Mouse (Mus musculus) frontal cortex, adult 2 months (tissue): ENCODE results near the gene Gpx2. TPM values are rescaled to one million over a fixed set of nuclear protein-coding genes. Genes with fewer than 3 reads are reported as not detected.

Experiments used
- DNase-seq, 2 experiments: peaks; one replicate each; pipeline ENCODE4 v3.0.0; 2022; ENCODE audit warnings: low spot score in 1 of 2; ENCODE audit errors: extremely low spot score in 1 of 2
- polyA plus RNA-seq: library from polyadenylated mRNA; depleted of rRNA; stranded (reverse); fragments of >200 nt; gene quantifications from 2 replicates; pipeline ENCODE4 v1.2.3, GENCODE M21; 2012; rRNA removed

The Gpx2 gene
- polyA plus RNA-seq = 0.12 and 0.27 TPM in 2 replicates

DNA sequence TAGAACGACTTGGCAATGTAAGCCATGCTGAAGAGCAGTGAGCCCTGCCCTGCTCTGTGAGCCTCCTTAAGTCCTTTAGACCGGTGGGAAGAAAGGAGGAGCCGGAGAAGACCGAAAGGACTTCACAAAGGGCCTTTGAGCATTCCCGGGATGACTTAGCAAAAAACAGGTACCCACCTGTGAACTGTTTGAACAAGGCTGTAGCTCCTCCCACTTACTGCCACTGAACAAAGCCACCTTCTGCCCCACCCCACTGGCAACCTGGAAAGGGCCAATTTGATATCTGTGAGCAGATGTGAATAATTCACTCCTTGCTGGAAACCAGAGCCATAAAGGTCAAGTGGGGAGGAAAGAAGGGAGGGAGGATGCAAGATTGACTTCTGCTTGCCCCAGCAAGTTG, at the start of gene Gpx2:
Gpx2 (minus strand) TSS at position 205 of the 400 bp plus-strand sequence.
- no peak for DNase-seq

DNA sequence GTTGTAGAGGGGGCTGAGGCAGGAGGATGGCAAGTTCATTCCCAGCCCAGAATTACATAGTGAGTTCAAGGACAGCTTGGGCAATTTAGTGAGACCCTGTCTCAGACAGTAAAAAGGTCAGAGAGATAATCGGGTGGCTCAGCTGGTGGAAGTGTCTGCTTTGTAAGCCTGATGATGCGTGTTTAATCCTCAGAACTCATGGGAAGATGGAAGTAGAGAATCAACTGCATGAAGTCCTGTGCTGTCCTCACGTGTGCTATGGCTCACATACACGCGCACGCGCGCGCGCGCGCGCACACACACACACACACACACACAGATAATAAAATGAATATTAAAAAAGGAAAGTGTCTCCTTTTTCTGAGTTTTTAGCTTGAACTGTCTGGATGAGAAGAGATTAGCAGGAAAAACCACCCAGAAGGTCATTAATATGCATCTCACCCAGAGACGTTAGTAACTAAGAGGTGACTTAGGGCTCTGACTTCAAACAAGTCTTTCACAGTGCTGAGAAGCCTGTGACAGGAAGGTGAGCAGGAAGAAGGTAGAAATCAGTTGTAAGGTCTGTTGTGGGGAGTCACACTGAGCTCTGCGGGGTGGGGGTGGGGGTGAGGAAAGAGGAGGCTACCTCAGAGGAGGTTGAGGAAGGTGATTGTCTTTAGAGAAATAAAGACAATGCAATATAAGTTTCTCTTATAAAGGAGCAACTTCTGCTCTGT, 49.1 kb upstream of the Gpx2 start:
- DNase-seq = no peak

DNA sequence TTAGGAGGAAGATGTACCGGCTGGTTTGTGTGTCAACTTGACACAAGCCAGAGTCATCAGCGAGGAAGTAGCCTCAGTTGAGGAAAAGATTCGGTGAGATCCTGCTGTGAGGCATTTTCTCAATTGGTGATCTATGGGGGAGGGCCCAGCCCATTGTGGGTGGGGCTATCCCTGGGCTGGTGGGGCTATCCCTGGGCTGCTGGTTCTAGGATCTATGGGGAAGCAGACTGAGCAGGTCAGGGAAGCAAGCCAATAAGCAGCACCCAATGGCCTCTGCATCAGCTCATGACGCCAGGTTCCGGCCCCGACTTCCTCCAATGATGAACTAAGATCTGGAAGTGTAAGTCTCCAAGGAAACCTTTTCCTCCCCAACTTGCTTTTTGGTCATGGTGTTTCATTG, 44.7 kb upstream of the Gpx2 start:
- no peak for DNase-seq

DNA sequence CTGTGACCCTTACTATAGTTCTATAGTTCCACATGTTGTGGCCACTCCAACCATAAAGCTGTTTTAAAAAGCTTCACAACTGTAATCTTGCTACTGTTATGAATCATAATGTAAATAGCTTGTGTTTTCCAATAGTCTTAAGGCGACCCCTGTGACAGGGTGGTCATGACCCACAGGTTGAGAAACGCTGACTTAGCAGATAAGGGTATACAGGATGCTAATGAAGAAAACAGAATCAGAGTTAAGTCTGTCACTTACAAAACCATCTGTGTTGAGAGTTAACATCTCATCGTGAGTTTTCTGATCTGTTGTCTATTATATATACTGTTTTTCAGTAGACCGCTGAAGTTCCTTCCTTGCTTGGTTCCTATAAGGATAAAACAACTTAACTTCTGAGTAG, 43.9 kb upstream of the Gpx2 start:
- no peak for DNase-seq

DNA sequence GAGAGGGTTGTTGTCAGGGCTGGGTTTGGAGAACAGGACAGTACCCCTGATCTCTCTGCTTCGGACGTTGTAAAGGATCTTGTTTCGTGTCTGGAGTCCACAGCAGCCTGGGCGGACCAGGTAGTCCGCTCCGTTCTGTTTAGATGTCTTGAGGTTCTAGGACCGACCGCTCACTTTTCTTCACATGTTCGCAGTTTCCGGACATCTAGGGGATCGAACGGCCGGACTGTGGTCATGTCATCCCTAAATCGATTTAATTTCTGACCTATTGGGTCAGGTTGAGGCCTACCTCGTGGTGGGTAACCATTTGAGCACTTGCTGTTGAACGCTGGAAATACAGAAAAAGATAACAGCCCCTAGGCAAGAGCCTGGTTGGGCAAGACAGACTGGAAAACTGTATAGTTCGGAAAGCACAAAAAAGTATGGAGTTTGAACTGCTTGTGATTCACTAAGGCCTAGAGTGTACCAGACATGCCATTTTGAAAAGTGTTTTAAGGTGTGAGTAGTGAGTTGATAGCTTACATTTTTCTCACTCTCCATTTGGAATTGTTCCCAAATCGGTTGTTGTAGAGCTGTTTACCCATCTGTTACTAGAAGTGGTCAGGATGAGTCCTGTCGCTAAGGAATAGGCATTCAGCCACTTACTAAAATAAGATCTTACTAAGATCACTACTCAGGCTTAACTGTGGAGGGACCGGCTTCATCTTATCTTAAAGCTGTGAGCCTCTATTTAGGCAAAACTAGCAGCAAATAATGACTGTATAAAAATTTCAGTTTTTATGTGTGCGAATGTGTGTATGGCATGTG, 42.7 kb upstream of the Gpx2 start:
- DNase-seq = no peak

- DNase-seq = peak; percentile 97 to 98
Observed at GRCm38 (mm10) chr12:76837101-76837843, 41.9 kb upstream of the Gpx2 start.

GRCm38 (mm10) chr12:76832704-76833103, 37.4 kb upstream of the Gpx2 start:
- peak in 1 of 2 experiments; percentile 67 for DNase-seq

- no peak for DNase-seq
Observed at GRCm38 (mm10) chr12:76825283-76825682, 29.9 kb upstream of the Gpx2 start.

DNA sequence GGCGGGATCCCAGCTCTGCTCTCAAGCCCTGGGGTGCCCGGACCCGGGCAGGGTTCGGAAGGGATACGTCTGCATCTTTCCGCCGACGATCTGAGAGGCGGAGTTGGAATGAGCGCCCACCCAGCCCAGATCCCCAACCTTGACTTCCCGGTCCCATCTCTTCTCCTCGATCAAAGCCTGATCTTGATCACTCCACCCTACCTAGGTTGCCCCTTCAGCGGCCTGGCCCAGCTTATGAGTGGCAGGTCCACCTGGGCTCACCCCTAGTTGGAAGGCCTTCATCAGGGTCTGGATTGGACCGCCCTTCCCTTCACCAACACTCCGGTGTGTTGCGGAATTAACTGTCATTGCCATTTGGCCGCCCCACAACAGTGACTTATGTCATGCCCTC, 27.3 kb upstream of the Gpx2 start, which contains the start of gene Rab15:
Rab15 (minus strand) TSS at position 258 of the 391 bp plus-strand sequence.
- DNase-seq = no peak

DNA sequence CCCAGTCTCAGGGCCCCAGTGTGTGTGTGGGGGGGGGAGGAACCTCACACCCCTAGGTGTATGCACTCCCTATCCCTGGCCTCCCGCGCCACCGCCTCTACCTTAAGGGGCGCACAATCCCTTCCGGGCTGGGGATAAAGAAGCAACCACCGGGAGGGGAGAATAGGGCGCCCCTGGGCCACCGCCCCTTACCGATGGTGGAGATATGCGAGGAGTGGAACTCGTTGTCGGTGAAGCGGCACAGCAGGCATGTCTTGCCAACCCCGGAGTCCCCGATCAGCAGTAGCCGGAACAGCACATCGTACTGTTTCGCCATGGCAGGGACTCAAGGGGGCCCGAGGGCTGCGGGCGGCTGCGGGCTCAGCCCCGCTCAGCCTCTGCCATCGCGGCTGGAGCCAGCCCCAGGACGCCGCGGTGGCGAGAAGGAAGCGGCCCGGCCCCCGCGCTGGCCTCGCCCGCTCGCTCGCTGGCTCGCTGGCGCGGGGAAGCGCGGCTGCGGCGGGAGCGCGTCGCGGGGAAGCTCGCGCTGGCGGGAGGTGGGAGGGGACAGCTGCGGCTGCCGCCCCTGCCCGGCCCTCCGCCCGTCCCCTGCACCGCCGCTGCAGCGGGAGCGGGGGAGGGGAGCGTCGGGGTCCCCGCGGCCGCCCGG, 26.8 kb upstream of the Gpx2 start:
- no peak for DNase-seq

GRCm38 (mm10) chr12:76820615-76821014, 25.3 kb upstream of the Gpx2 start:
- DNase-seq = no peak

DNA sequence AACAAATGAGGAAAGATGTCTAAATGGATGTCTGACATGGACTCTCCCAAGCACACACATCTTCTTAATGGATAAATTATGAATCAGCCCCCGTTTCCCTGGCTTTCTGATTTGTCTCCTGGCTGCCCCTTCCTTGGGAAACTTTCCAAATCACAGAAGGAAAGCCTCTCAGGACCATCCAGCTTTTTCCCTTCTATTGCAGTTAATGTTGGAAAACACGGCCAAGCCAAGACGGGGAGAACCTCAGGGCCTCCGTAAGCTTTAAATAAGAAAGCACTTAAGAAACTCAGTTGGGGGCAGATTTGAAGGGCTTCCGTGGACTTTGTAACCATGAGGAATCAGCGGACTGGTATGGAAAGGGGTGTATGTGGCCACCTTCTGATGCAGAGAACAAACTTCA, 24.5 kb upstream of the Gpx2 start:
- no peak for DNase-seq

DNA sequence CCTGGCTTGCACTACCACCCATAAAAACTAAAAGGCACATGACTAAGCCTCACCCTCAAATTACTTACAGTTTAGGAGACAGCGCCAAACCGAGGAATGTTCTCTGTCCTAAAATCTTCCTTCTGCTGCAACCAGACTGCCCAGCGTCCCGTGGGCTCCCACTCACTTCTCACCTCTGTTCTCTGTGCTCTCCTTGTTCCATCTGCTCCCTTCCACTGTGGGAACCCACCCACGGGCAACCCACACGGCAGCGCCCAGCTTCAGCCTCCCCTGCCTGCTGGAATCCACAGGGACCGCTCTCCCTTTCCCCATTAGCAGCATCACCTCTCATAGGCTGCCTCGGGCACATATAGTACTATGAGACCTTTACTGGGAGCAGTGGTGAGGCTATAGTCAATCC, 23.6 kb upstream of the Gpx2 start:
- DNase-seq = peak; percentile 81 to 83

DNA sequence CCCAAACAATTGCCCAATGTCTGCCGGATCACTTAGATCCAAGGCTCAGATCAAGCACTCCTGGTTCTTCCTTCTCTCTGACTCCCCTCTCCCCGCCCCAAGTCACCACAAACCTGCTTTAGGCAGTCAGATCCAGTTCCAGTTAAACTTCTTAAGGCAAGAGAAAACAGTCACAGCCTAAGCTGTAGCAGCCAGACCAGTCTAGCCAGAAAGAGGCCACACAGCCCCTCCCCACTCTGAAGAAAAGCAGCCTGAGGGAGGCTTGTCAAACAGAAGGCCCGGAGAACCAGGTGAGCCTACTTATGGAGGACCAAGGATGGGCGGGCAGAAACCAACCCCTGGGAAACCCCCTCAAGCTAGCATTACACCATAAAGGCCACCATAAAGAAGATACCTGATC, 22.8 kb upstream of the Gpx2 start:
- no peak for DNase-seq

GRCm38 (mm10) chr12:76817176-76817575, 21.8 kb upstream of the Gpx2 start:
- no peak for DNase-seq

DNA sequence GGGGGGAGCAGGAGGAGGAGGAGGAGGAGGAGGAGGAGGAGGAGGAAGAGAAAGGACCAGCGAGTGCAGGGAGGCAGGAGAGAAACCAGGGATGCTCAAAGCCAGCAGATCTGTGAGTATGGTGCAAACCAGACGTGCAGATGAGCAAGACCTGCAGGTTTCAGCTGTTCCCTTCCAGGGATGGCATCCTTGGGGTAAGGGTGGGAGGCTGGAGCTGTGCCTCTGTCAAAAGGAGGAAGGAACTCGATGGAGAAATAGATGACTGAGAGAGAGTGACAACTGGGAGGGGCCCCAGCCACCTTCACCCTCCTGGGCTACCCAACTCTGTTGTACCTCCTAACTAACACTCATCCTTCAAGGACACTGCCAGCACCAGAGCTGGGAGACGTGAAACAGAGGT, 21.4 kb upstream of the Gpx2 start:
- no peak for DNase-seq

DNA sequence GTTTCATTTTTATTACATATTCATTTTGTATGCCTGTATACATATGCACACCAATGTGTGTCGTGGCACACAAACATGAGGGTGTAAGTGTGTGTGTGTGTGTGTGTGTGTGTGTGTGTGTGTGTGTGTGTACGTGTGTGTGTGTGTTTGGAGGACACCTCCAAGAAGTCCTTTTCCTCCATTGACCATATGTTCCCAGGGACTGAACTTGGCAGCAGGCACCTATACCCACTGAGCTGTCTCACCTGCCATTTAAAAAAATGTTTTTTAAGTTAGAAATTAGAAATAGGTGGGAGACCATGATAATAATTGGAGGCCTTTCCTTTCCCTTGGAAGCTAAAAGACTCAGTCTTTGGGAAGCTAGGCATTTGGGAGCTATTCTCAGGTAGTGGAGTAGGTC, 18.8 kb upstream of the Gpx2 start:
- no peak for DNase-seq

DNA sequence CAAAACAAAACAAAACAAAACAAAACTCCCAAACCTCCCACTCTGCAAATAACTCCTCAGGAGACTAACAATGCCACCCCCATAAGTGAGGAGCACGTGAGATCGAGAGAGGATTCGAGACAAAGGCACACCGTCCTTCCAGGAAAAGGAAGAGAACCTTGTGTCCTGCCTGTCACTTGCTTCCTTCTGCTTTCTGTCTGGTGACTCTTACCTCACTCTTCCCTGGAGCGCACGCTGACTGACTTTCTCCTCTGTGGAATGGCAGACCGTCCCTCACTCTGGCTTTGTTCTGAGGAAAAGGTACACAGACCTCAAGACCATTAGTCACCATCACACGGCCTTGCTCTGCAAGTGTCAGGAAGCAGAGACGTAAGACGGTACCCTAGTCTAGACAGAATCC, 18.2 kb upstream of the Gpx2 start:
- no peak for DNase-seq

GRCm38 (mm10) chr12:76811006-76811405, 15.7 kb upstream of the Gpx2 start:
- no peak for DNase-seq

DNA sequence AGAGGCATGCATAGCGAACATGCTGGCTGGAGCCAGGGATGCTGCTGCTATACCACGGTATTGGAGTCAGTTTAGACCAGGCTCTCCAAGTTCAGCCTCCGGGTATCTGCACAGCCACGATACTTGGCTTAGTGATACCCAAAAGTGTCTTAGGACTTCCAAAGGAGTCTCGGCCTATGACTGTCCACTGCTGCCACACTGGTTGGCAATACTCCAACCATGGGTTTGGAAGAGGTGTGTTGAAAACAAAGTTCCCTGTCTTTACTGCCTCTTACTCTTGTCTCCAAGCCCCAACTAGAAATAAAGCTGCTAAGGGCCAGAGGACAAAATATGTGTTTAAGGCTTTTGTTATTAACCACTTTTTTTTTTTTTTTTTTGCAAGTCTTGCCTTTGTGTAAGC, 15.1 kb upstream of the Gpx2 start:
- DNase-seq = no peak

DNA sequence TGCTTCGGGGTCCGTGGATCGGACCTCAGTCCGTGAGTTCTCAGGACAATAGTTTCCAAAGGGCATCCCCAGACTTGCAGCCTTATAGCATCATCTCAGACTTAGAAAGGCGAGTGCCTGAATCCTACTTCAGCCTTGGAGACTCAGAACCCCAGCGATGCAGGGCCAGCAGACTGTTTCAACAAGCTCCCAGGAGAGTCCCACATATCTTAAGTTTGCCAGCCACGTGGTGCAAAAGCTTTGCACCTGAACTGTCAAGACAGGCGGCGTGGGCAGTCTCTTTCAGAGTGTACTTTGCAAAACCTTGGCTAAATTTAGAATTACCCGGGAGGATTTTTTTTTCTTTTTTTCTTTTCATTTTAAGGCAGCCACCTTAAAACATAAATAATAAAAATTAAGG, 12.4 kb upstream of the Gpx2 start:
- peak; percentile 62 to 75 for DNase-seq
